Mouse (Mus musculus): ENCODE measurements at regions not wholly inside any gene's neighbourhood (a gene's known extent, or its start where the extent isn't known, plus 50 kb on each side); places are given as distances from the start of the nearest gene placed in this dataset.
"Not testable (repeated sequence)": the region's sequence is repeated elsewhere in the genome, so short reads cannot be mapped to it uniquely, and the experiment has no call there.

DNA sequence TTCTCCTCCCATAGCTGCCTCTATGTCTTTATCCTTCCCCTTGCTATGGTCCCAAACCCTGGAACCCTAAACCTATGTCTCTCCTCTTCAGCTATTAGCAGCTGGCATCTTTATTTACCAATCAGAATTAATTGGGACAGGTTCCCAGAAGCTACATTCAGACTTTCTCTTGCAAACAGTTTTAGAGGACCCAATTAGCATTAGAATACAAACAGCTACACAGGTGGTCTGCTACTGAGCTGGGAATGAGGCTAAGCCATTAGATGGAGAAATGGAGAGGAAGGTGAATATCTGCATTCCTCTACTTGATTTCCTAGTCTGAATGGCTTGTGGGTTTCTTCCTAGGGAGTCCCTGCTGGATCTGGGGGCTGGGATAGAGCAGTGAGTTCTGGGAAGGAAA is 611.9 kb downstream of the A830018L16Rik start:
- in situ Hi-C loops (cut with MboI, MseI) = no loop called here

DNA sequence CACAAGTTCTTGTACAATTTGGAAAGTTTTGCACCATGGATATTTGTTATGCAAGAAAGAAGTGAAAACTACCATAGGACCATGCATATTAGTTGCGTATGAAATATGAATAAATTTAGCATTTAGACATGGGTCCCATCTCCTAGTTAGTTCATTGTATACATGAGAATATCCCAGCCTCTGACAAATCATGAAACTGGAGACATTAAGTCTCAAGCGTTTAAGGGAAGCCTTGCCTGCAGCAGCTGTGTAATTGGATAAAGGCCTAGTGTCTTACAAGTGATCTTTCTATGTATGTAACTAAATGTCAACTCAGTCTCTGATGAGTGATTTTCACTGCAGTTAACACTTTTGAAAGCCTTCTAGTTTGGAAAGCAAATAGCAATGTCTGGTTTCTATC is 613.5 kb downstream of the A830018L16Rik start:
- in situ Hi-C loops (cut with MboI, MseI) = no loop called here

DNA sequence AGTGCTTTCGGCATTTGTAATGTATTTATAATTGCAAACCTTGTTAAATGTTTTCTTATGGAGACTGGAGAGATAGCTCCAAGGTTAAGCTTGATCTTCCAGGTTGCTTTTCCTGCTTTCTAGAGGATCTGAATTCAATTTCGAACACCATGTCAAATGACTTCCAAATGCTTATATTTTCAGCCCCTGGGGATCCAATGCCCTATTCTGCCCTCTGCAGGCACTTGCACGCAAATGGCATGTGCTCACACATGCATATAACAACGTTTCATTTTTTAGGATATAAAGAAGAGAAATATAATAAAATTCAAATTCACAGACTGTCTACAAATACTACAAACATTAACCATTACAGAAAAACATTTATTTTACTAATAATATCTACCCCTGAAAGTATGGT is 614.2 kb downstream of the A830018L16Rik start:
- in situ Hi-C loops (cut with MboI, MseI) = no loop called here

DNA sequence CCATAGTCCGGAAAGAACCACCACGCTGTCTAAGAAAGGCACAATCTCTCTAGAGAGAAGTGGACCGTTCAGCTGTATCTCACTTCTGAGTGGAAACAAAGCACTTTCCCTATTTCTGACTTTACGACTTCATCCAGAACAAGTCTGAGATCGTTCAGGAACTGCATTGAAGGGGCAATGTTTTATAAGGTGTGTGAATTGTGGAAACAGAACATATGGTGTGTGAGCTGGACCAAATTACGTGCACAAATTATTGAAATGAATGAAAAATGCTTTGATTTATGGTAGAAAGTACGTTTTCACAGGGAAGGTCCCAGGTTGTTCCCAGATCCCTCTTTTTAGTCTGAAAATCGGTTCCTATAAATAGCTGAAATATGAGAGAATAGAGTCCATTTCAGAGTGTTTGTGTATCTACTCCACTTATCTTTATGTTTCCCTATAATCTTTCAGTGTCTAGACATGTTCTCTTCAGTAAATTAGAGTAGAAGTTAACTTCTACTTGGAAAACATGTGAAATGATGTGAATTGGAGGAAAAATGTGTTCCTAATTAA is 638.1 kb downstream of the A830018L16Rik start:
- in situ Hi-C loops (cut with MboI, MseI) = no loop called here

DNA sequence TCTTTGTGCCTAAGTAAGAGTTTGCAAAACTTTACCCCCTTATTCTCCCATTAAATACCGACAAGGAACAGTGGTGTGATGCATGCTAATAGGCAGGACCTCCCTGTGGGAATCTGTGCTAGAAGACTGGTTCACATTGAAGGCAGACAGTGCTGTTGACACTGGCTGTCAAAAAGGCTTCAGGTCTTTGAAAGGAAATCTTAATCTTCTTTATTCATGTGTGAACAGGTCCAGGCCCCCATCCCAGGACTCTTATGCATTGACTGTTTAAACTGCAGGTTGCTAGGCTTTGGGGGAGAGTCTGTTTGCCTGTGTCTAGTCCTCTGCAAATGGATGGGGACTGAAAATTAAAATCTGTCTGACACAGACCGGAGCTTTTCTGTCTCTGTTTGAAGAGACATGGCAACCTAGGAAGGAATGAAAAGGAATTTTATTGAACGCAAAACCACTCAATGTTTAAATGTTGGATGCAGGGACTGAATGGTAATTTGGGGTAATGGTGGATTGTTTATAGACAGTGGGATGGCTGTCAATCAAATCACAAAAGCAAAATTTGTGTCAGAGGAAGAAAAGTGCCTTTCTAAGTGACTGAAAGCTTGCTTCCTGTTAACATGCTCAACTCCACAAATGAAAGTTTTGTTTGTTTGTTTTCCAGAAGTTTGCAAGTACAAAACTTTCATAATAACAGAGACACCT is 642.1 kb downstream of the A830018L16Rik start:
- in situ Hi-C loops (cut with MboI, MseI) = no loop called here

DNA sequence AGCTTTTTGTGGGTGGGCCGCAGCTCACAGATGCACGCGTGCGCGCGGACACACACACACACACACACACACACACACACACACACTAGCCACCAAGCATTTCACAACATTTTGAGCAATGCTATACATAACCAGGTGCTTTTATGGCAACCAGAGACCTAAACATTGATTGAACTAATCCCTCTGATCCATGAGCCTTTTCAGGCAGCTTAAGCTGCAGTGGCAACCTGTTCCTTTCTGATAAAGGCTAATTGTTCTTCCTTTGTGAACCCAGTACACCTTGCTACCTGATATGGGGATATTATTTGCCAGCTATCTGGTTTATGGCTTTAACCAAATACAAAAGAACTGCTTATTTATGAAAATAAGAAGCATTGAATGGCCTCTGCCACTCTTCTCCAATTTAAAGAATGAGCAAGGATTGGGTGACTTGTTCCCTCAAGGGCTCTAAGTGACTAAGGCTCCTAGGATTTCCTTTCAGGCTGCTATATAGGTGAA is 651.2 kb downstream of the A830018L16Rik start:
- in situ Hi-C loops (cut with MboI, MseI) = no loop called here

DNA sequence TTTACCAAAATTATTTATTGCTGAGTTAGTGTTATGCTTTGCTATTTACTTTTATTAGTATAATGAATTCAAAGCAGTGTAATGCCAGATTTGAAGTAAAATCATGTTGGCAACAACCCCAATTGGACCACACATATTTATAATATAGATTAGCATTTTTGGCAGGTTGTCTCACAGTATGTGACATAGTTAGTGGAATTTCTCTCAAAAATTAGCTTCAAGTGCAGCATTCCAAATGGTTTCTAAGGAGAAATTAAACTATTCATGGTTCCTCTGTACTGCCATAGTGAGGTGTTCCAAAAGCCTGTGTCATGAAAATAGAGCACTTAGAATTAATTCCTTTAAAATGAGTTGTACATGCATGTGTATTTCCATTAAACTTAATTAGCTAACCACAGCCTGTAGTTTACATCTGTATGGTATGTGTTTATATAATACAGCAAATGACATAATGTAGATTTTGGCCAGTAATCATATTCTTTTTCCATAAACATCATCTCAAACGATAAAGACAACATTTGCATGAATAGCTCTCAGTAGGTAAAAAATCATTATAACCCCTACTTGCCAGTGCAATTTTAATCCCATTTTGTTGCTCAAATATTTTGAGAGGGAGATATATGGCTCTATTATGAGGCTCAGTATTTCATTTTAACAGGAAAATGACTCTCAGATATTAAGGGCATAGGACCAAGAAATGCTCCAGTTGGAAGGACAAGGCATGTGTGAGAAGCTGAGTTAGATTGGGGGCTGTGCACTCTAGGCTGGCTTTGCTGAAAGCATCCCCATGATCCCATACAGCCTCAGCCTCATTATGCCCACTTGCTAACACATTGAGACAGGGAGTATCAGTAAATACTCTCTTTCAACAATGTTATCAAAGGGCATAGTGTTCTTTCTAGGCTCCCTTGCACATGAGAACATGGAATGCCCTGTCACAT is 678.9 kb downstream of the A830018L16Rik start:
- in situ Hi-C loops (cut with MboI, MseI) = no loop called here

DNA sequence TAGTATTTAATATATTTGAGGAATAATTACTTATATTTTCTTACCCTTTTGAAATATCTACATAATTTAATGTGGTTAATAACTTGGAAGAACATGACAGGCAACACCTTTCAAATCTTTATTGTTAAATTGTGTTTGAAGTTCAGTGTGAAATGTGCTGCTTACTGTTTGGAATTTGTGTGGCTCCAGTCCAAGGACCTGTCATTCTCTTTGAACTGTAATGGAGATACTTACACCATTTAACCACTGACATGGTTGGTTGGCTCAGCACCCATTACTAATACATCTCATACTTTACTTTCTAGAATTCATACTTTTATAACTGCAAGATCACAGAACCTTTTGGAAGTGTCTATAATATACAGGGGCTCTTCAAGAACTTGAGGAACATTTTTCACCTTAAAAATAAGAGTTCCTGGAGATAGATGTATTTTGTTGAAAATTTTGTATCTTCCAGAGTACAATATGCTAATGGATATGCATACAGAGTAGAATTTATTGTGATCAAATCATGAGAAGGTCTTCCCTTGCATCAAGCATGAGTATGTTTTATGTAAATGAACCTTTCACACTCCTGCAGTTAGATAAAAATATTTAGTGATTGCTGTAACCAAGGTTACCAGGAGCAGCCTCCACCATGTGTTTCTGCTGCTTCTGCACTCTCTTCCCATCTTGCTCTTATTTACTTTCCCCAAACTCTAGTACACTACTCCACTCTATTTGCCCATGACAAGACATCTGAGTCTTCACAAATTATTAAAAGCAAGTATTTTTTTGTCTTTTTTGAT is 701.3 kb downstream of the A830018L16Rik start:
- in situ Hi-C loops (cut with MboI, MseI) = no loop called here

DNA sequence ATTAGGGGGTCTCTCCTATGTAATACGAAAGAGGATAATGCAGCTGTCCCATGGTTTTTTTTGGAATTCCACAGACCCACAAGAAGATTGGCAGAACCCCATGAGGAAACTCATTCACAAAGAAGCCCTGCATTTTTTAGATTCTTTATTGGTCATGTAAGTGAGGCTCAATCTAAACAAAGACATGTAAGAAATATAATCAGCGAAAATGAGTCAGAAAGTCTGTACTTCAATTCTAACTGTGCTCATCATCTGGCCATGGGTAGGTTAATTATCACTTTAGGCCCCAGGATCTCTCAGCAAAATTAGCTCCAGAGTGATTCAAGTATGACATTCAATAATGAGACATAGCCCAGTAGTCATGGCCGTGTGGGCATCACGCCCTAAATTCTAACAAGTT is 703.2 kb downstream of the A830018L16Rik start:
- in situ Hi-C loops (cut with MboI, MseI) = no loop called here

DNA sequence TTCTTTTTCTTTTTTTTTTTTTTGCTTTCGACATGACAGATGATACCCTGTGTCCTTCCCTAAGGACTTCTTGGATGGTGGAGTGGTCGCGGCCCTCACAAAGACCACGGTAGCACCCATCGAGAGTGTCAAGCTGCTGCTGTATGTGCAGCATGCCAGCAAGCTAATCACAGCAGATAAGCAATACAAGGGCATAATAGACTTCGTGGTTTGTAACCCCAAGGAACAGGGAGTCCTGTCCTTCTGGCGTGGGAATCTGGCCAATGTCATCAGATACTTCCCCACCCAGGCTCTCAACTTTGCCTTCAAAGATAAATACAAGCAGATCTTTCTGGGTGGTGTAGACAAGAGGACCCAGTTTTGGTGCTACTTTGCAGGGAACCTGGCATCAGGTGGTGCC is 707.0 kb downstream of the A830018L16Rik start:
- in situ Hi-C loops (cut with MboI, MseI) = no loop called here

DNA sequence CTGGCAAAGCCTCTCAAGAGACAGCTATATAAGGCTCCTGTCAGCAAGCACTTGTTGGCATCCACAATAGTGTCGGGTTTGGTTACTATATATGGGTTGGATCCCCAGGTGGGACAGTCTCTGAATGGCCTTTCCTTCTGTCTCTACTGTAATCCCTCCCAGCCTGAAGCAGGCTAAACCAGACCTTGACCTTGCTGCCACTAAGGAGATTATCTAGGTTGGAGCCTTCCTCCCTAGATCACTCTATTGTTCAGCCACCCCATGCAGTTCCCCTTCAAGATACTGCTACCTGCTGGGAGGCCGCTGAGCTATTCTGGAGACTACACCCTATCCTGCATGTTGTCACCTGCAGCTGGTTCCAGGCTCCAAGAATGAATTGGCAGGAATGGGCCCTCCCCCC is 712.7 kb downstream of the A830018L16Rik start:
- in situ Hi-C loops (cut with MboI, MseI) = not testable (repeated sequence)

DNA sequence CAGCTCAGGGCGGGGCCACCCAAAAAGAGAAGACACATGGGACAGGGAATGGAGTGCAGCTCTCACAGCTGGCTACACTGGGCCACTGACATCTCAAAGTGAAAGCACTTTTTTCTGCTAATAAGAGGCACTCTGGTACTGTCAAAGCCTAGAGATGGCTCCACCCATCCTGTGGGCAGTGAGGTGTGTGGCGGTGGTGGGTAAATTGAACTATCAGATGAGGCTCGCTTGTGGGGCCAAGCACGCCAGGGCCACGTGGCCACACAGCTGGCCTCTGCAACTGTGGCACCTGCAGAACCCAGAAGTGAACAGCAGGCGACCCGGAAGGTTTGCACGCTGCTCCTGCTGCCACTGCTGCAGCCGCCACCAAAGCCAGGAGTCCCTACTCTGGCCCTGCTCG is 756.6 kb downstream of the A830018L16Rik start:
- in situ Hi-C loops (cut with MboI, MseI) = no loop called here

DNA sequence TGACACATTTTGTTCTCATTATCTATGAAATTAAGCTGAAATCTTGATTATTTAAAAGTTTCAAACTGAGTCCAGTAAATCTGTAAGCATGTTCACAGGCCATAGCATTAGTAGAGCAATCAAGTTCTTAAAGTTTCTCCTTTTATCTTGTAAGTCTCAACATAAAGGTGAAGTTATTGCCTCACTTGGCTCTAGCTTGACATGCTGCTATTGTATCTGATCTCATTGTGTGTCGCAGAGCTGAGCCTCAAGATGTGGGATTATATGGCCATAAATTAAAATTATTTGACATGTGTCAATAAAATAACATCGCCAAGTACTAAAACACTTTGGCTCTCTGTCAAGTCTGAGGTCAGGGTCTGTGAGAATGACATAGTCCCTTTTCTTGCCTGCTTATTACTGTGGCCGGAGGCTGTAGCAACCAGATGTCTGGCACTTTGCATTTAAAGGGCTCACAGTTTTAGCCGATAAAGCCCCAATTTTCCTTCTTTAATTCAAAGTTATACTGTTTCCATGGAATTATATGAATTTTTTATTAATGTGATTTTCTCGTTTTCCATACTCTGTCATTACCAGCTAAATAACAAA is 775.8 kb downstream of the A830018L16Rik start:
- in situ Hi-C loops (cut with MboI, MseI) = no loop called here

DNA sequence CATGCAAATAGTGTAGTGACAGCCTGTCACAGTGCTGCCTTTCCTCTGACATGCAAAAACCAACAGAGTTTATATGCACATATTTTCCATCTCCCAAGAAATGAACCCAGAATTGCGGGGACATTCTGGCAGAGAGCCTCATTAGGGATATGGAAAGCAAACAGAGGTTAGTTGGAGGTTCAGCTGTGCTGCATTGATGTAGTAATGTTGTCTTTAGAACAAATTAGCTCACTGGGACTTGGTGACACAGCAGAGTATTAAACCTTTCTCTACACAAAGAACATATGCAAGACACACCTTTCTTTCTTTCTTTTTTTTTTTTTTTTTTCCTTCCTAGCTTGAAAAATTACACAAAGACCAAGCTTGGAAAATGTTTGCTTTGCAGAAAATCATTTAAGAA is 778.7 kb downstream of the A830018L16Rik start:
- in situ Hi-C loops (cut with MboI, MseI) = no loop called here

DNA sequence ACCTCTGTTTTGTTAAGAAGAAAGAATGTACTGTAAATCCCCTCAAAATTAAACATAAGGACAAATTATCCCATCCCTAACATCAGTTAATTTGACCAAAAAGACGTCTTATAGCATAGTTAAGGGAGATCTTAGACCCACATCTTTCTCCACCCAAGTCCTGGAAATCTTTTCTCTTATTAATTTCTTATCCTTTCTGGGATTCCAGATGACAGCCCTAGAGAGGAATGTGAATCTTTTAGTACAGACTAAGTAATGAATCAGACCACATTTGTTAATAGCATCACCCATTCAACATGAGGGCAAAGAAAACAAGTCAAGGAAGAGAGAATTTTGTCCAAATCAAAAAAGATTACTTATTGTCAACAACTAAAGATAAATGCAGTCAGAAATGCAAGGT is 817.2 kb downstream of the A830018L16Rik start:
- in situ Hi-C loops (cut with MboI, MseI) = no loop called here

DNA sequence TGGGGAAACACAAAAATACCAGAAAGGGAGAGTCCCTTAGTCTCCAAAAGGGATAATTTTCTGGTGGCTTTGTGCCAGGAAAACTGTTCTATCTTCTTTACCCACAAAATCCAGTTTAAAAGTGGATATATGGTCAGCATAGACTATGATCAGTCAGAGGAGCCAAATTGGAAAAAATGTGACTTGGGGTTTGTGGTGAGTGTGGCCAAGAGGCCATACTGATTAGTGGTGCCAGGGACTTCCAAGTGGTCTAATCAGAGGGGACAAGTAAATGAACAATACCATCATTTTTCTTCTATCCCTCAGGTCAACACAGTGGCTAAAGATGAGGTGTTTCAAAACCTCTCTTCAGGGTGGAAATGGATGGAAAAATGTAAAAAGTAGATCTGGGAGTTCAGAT is 828.2 kb downstream of the A830018L16Rik start:
- in situ Hi-C loops (cut with MboI, MseI) = no loop called here

DNA sequence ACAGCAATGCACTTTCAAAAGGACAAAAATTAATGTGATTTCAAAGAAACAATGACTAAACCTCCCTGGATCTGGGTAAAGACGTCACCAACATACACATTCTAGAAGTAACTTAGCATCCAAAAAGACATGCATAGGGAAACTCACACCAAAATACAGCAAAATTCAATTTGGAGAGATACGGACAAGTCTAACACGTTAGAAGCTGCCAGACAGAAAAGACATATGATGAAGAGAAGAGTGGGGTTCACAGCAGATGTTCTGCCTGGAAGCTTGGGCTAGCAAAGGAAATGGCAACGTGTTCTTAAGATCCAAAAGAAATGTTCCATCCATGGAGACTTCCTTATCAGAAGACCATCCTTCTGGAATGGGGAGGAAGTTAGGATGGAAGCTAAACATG is 868.6 kb downstream of the A830018L16Rik start:
- in situ Hi-C loops (cut with MboI, MseI) = no loop called here

DNA sequence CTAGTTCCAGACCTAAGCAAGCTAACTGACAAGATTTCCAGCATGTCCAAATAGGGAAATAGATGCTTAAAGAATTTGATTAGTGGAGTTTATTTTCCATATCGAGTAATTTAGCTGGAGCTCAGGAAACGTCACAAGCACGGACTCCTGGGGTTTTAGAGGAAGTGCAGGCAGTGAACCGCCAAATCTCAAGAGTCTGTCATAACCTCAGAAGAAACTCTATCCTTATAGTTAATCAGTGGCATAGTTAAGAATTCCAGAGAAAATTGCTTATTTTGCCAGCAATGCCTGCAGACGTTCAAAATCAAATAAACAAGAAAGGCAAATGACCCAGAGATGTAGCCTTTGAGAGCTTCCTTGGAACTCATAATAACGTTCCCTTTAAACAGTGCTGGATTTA is 871.6 kb downstream of the A830018L16Rik start:
- in situ Hi-C loops (cut with MboI, MseI) = no loop called here

DNA sequence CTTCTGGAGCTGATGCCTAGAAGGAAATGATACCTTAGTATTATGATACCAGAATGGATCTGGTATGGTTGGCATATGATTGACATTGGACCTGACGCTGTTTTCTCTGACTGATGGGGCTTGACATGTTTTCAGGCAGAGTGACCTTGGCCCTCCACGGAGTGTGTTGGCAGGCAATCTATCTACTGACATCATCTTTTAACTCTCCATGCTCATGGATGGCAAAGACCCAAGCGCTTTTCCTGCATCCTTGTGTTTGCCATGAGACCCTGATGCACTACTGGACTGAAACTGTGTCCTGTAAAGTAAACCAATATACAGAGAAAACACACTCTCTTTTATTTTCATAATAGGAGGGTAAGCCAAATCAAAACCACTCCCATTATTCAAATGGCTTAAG is 872.1 kb downstream of the A830018L16Rik start:
- in situ Hi-C loops (cut with MboI, MseI) = no loop called here

DNA sequence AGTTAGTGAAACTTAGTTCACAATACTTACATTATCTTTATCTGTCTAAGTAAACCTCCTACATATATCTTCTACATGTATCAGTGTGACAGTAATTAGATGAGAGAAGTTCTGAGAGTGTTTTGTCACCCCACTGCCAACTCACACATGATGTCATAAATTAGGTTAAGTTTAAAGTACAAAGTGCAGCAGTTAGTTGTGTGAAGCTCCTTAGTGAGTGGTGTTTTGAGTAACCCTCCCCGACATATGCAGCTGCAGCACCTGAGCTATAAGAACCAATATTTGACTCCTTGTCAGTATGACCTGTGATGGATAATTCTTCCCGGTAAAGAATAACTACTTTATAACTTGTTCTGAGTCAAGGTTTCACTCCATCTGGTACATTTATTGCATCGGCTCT is 874.6 kb downstream of the A830018L16Rik start:
- in situ Hi-C loops (cut with MboI, MseI) = no loop called here

DNA sequence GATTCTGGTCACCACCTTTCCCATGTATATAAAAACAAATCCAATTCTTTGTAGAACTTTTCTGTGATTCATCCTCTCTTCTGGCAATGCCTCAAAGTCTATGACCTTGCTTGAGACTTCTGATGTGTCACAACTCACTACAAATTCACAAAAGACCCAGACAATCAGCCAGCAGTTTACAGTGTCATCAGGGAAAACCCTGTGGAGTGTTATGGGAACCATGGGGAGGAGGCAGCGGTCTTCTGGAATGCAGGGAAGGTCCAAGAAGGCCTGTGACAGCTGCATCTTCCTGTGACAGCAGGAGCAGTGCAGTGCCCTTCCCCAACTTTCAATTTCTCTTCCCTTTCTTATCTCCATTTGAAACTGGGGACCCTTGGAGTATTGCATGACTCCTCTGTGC is 877.9 kb downstream of the A830018L16Rik start:
- in situ Hi-C loops (cut with MboI, MseI) = loop anchor here (10.0 kb wide), 1 partner anchor 1177 kb away; no protein-coding TSS in a partner anchor
